Mouse (Mus musculus): ENCODE data around the gene Zfp981. TPM values are rescaled to one million over a fixed set of nuclear protein-coding genes. Genes with fewer than 3 reads are reported as not detected.
"Not testable (repeated sequence)": the region's sequence is repeated elsewhere in the genome, so short reads cannot be mapped to it uniquely, and the experiment has no call there.

Gene Zfp981
- total RNA-seq, 2 experiments from 2014 or later = 0.47 to 0.73 TPM

- intact Hi-C loops (cut with DNase I); DNase-seq: not testable (repeated sequence)
These were observed 17.2 kb upstream of the Zfp981 start for GRCm38 (mm10) chr4:146484676-146485075.

- intact Hi-C loops (cut with DNase I); DNase-seq: not testable (repeated sequence)
These were observed 16.5 kb upstream of the Zfp981 start for GRCm38 (mm10) chr4:146485183-146485939.

- intact Hi-C loops (cut with DNase I); DNase-seq: not testable (repeated sequence)
These were observed 15.1 kb upstream of the Zfp981 start for GRCm38 (mm10) chr4:146486753-146487152.

GRCm38 (mm10) chr4:146489196-146489595 is 12.6 kb upstream of the Zfp981 start:
- DNase-seq; intact Hi-C loops (cut with DNase I): not testable (repeated sequence)

- DNase-seq; intact Hi-C loops (cut with DNase I): not testable (repeated sequence)
These were observed 9.8 kb upstream of the Zfp981 start for GRCm38 (mm10) chr4:146491993-146492392.

- intact Hi-C loops (cut with DNase I) = no loop called here
- DNase-seq = no peak
These were observed 9.4 kb upstream of the Zfp981 start for GRCm38 (mm10) chr4:146492439-146492838.

- intact Hi-C loops (cut with DNase I) = no loop called here
- DNase-seq = no peak
These were observed 9.0 kb upstream of the Zfp981 start for GRCm38 (mm10) chr4:146492851-146493250.

- DNase-seq; intact Hi-C loops (cut with DNase I): not testable (repeated sequence)
These were observed 8.4 kb upstream of the Zfp981 start for GRCm38 (mm10) chr4:146493319-146493907.

- no peak for DNase-seq
- intact Hi-C loops (cut with DNase I) = no loop called here
These were observed 6.8 kb upstream of the Zfp981 start for GRCm38 (mm10) chr4:146494980-146495379.

GRCm38 (mm10) chr4:146497695-146498275 is 4.0 kb upstream of the Zfp981 start:
- DNase-seq; intact Hi-C loops (cut with DNase I): not testable (repeated sequence)

GRCm38 (mm10) chr4:146509029-146509428 is 7.2 kb downstream of the Zfp981 start:
- intact Hi-C loops (cut with DNase I); DNase-seq: not testable (repeated sequence)

- intact Hi-C loops (cut with DNase I); DNase-seq: not testable (repeated sequence)
These were observed 10.0 kb downstream of the Zfp981 start for GRCm38 (mm10) chr4:146511871-146512270.

- intact Hi-C loops (cut with DNase I) = no loop called here
- DNase-seq = no peak
These were observed 14.6 kb downstream of the Zfp981 start for GRCm38 (mm10) chr4:146516474-146516873.

GRCm38 (mm10) chr4:146517150-146517549 is 15.3 kb downstream of the Zfp981 start:
- DNase-seq; intact Hi-C loops (cut with DNase I): not testable (repeated sequence)

GRCm38 (mm10) chr4:146520723-146521122 is 18.9 kb downstream of the Zfp981 start:
- no peak for DNase-seq
- intact Hi-C loops (cut with DNase I) = loop anchor here (10.0 kb wide), 1 partner anchor 1254 kb away; no protein-coding TSS in a partner anchor

- no peak for DNase-seq
- intact Hi-C loops (cut with DNase I) = no loop called here
These were observed 32.7 kb downstream of the Zfp981 start for GRCm38 (mm10) chr4:146534574-146534973.

- intact Hi-C loops (cut with DNase I) = no loop called here
These were observed 34.1 kb downstream of the Zfp981 start for GRCm38 (mm10) chr4:146535883-146536282.

GRCm38 (mm10) chr4:146579905-146580873 is 78.4 kb downstream of the Zfp981 start:
- intact Hi-C loops (cut with DNase I); DNase-seq: not testable (repeated sequence)

More at GRCm38 (mm10) chr4:146535883-146536282, 34.1 kb downstream of the Zfp981 start:
- DNase-seq = no peak

Measured in heart, postnatal 36 days (tissue).